Mouse (Mus musculus): ENCODE data around the gene Cerk. TPM values are rescaled to one million over a fixed set of nuclear protein-coding genes. Genes with fewer than 3 reads are reported as not detected.
"Not testable (repeated sequence)": the region's sequence is repeated elsewhere in the genome, so short reads cannot be mapped to it uniquely, and the experiment has no call there.

Gene Cerk
- total and polyA plus RNA-seq, 3 experiments: 2.5 to 10.3 (median 4.4) TPM

GRCm38 (mm10) chr15:86178594-86178993, 7.3 kb downstream of the Cerk start:
- no peaks in the 10 kb centered on the region for H3K79me2 ChIP-seq (replicated peaks; ENCODE audit: control insufficient read depth, extremely low read depth, insufficient read depth, poor library complexity, severe bottlenecking)
- H3K4me1 ChIP-seq (ENCODE audit: control insufficient read depth in 1 of 2, insufficient read depth in 2 of 2): peaks cover 28 to 75% of the 10 kb centered on the region in 2 experiments
- TF ChIP-seq KAT2A (IDR thresholded peaks at IDR 0.05; ENCODE audit: insufficient replicate concordance, low read length): no peak
- TF ChIP-seq ZMIZ1 (IDR thresholded peaks at IDR 0.05; ENCODE audit: low read depth, low read length): no peak
- TF ChIP-seq MAFK (IDR thresholded peaks at IDR 0.05; ENCODE audit: insufficient replicate concordance, low read length): peak; percentile 68; the same call in 1 of the 2 replicates
- no peak for TF ChIP-seq E2F4 (IDR thresholded peaks at IDR 0.05; ENCODE audit: insufficient replicate concordance, low read depth, low read length)
- no peak for TF ChIP-seq CHD1 (IDR thresholded peaks at IDR 0.05; ENCODE audit: low read depth, low read length)
- no peak overlapping the region for H3K4me2 ChIP-seq (ENCODE audit: insufficient read depth, low read depth, poor library complexity, severe bottlenecking)
- no peak for DNase-seq (ENCODE audit: extremely low read depth)
- no peak overlapping the region for H3K9ac ChIP-seq (ENCODE audit: insufficient read depth, low read depth)
- no peak overlapping the region for H3K4me3 ChIP-seq (replicated peaks in 1 of 3; ENCODE audit: low read depth in 2 of 3, low read length in 2 of 3, poor library complexity in 1 of 3)
- in situ Hi-C loops (cut with MboI; ENCODE audit: low pct_ligation_motif_present, low pct_unique_long_range_greater_than_20kb, low sequenced_read_pairs): no loop called here
- dilution Hi-C loops (cut with MboI; ENCODE audit: extremely low pct_ligation_motif_present, extremely low pct_unique_long_range_greater_than_20kb, low sequenced_read_pairs): no loop called here
- H3K27ac ChIP-seq (ENCODE audit: insufficient read depth, low read depth): no peak overlapping the region
- peaks cover 34% of the 10 kb centered on the region for H3K27me3 ChIP-seq (replicated peaks)
- no peaks in the 10 kb centered on the region for H3K9me3 ChIP-seq (replicated peaks; ENCODE audit: low read length)
- no peaks in the 10 kb centered on the region for H3K36me3 ChIP-seq (replicated peaks in 1 of 2; ENCODE audit: control insufficient read depth in 1 of 2, insufficient read depth in 1 of 2, low read length in 1 of 2)

- H3K79me2 ChIP-seq (replicated peaks; ENCODE audit: control insufficient read depth, extremely low read depth, insufficient read depth, poor library complexity, severe bottlenecking); H3K27ac ChIP-seq (ENCODE audit: insufficient read depth, low read depth); dilution Hi-C loops (cut with MboI; ENCODE audit: extremely low pct_ligation_motif_present, extremely low pct_unique_long_range_greater_than_20kb, low sequenced_read_pairs): not testable (repeated sequence)
Measured at GRCm38 (mm10) chr15:86177703-86178251, 8.2 kb downstream of the Cerk start.

GRCm38 (mm10) chr15:86176771-86177702, 8.9 kb downstream of the Cerk start:
- no peak for TF ChIP-seq EP300 (IDR thresholded peaks at IDR 0.05; ENCODE audit: low read length)
- Histone ChIP-seq H3K4me1 (ENCODE audit: control insufficient read depth in 1 of 2, insufficient read depth in 2 of 2) (peaks cover 33 to 78% of the 10 kb centered on the region in 2 experiments), H3K36me3 (replicated peaks in 1 of 2; ENCODE audit: control insufficient read depth in 1 of 2, insufficient read depth in 1 of 2, low read length in 1 of 2) (no peaks in the 10 kb centered on the region), H3K4me2 (ENCODE audit: insufficient read depth, low read depth, poor library complexity, severe bottlenecking) (no peak overlapping the region), H3K9me3 (replicated peaks; ENCODE audit: low read length) (no peaks in the 10 kb centered on the region), H3K27ac (ENCODE audit: insufficient read depth, low read depth) (no peak overlapping the region), H3K9ac (ENCODE audit: insufficient read depth, low read depth) (no peak overlapping the region), H3K27me3 (replicated peaks) (peaks cover 33% of the 10 kb centered on the region), H3K4me3 (replicated peaks in 1 of 3; ENCODE audit: low read depth in 2 of 3, low read length in 2 of 3, poor library complexity in 1 of 3) (no peak overlapping the region), H3K79me2 (replicated peaks; ENCODE audit: control insufficient read depth, extremely low read depth, insufficient read depth, poor library complexity, severe bottlenecking) (no peaks in the 10 kb centered on the region)
- dilution Hi-C loops (cut with MboI; ENCODE audit: extremely low pct_ligation_motif_present, extremely low pct_unique_long_range_greater_than_20kb, low sequenced_read_pairs): no loop called here
- in situ Hi-C loops (cut with MboI; ENCODE audit: low pct_ligation_motif_present, low pct_unique_long_range_greater_than_20kb, low sequenced_read_pairs): no loop called here
- DNase-seq (ENCODE audit: extremely low read depth): no peak

More at GRCm38 (mm10) chr15:86177703-86178251, 8.2 kb downstream of the Cerk start:
- H3K36me3 ChIP-seq (replicated peaks in 1 of 2; ENCODE audit: control insufficient read depth in 1 of 2, insufficient read depth in 1 of 2, low read length in 1 of 2); DNase-seq (ENCODE audit: extremely low read depth); in situ Hi-C loops (cut with MboI; ENCODE audit: low pct_ligation_motif_present, low pct_unique_long_range_greater_than_20kb, low sequenced_read_pairs); H3K9me3 ChIP-seq (replicated peaks; ENCODE audit: low read length); H3K9ac ChIP-seq (ENCODE audit: insufficient read depth, low read depth); H3K4me3 ChIP-seq (replicated peaks in 1 of 3; ENCODE audit: low read depth in 2 of 3, low read length in 2 of 3, poor library complexity in 1 of 3); H3K4me2 ChIP-seq (ENCODE audit: insufficient read depth, low read depth, poor library complexity, severe bottlenecking): not testable (repeated sequence)
- Histone ChIP-seq H3K4me1 (ENCODE audit: control insufficient read depth in 1 of 2, insufficient read depth in 2 of 2) (peaks cover 27 to 76% of the 10 kb centered on the region in 2 experiments), H3K27me3 (replicated peaks) (peaks cover 31% of the 10 kb centered on the region)

Data from CH12.LX (cell line).